Mouse (Mus musculus) hindbrain, postnatal 0 days (tissue): ENCODE data around the gene Rps13. TPM values are rescaled to one million over a fixed set of nuclear protein-coding genes. Genes with fewer than 3 reads are reported as not detected.

ENCODE experiments used
- ATAC-seq: fragments of 200-750 bp; cut with Nextera tagmentation; 2 replicates; pipeline ENCODE4 v1.8.0; 2017; ENCODE audit warnings: mild to moderate bottlenecking, moderate TSS enrichment, moderate library complexity
- DNase-seq: peaks from one replicate; pipeline ENCODE4 v3.0.0-alpha.2; 2015; ENCODE audit warnings: low spot score
- H3K27ac ChIP-seq: fragments of 300-500 bp; sonication (generic); 2 replicates; pipeline ENCODE4 v1.5.1; 2014; ENCODE audit warnings: mild to moderate bottlenecking
- H3K27me3 ChIP-seq: fragments of 300-500 bp; sonication (generic); 2 replicates; pipeline ENCODE4 v1.6.1; 2014; ENCODE audit warnings: low read length, mixed read lengths; ENCODE audit not compliant: insufficient read depth
- H3K36me3 ChIP-seq: fragments of 300-500 bp; sonication (generic); 2 replicates; pipeline ENCODE4 v1.6.1; 2014; ENCODE audit warnings: low read length, mixed read lengths; ENCODE audit not compliant: insufficient read depth
- H3K4me1 ChIP-seq: fragments of 300-500 bp; sonication (generic); 2 replicates; pipeline ENCODE4 v1.6.1; 2014; ENCODE audit warnings: antibody characterized with exemption, low read length, mixed read lengths; ENCODE audit not compliant: insufficient read depth
- H3K4me2 ChIP-seq: fragments of 300-500 bp; sonication (generic); 2 replicates; pipeline ENCODE4 v1.6.1; 2014; ENCODE audit warnings: low read depth, mild to moderate bottlenecking, low read length, moderate library complexity, mixed read lengths
- H3K4me3 ChIP-seq: fragments of 300-500 bp; sonication (generic); 2 replicates; pipeline ENCODE4 v1.5.1; 2014; ENCODE audit warnings: low read length
- H3K9ac ChIP-seq: fragments of 300-500 bp; sonication (generic); replicated peaks from 2 replicates; pipeline ENCODE4 v1.6.1; 2014; ENCODE audit warnings: mild to moderate bottlenecking, low read length, moderate library complexity, mixed read lengths
- H3K9me3 ChIP-seq: fragments of 300-500 bp; sonication (generic); 2 replicates; pipeline ENCODE4 v1.6.1; 2016; ENCODE audit warnings: low read length, mixed read lengths
- CTCF ChIP-seq: IDR thresholded peaks from 2 replicates; pipeline ENCODE4 v1.5.1; 2016; ENCODE audit warnings: antibody characterized with exemption, control low read depth, low read depth
- WGBS: fragments of 180-500 bp; shearing (Covaris S2); extraction: QIAGEN DNeasy Blood & Tissue Kit; methylation state at CpG from one replicate; pipeline ENCODE4 v1.1.7; 2014; 5-methylcytosine and 5-hydroxymethylcytosine counted together
- polyA plus RNA-seq: library from polyadenylated mRNA; unstranded; fragments of >200 nt; fragmentation: Nextera tagmentation; extraction: Ambion mirVana; gene quantifications from 2 replicates; pipeline ENCODE4 v1.2.1, GENCODE M21; 2015
- total RNA-seq: library from RNA; depleted of rRNA; stranded (reverse); fragments of >200 nt; gene quantifications from 2 replicates; pipeline ENCODE4 v1.2.3, GENCODE M21; 2014; rRNA removed

Gene Rps13
- total and polyA plus RNA-seq, 2 experiments from 2014 or later: 129 to 526 TPM

DNA sequence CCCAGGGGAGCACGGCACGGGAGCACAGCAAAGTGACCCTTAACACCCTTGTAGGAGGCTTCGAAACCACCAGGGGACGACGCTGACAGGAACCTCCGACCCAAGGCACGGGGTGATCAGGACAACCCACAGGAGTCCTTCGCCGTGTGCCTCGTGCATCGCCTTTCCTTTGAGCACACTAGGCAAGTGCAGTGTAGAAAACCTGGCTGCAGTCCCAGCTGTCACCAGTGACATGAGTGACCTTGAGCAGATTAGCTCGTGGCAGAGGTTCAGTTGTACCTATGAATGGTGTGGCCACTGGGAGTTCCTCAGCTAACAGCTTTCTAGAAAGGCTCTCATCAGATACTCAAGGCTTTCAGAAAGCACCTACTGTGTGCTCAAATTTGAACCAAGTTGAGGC, 47.8 kb downstream of the Rps13 start:
- no peaks in the 10 kb centered on the region for H3K4me1 ChIP-seq
- no peaks in the 10 kb centered on the region for H3K27me3 ChIP-seq
- ATAC-seq (no peak), DNase-seq (peak; percentile 21)
- H3K4me2 ChIP-seq: no peak overlapping the region
- H3K9ac ChIP-seq: no peak overlapping the region
- no peak for TF ChIP-seq CTCF
- no peak overlapping the region for H3K4me3 ChIP-seq
- 63% methylated on average over 12 of the region's 12 CpGs for WGBS
- no peaks in the 10 kb centered on the region for H3K9me3 ChIP-seq
- H3K27ac ChIP-seq: no peak overlapping the region
- H3K36me3 ChIP-seq: no peaks in the 10 kb centered on the region

DNA sequence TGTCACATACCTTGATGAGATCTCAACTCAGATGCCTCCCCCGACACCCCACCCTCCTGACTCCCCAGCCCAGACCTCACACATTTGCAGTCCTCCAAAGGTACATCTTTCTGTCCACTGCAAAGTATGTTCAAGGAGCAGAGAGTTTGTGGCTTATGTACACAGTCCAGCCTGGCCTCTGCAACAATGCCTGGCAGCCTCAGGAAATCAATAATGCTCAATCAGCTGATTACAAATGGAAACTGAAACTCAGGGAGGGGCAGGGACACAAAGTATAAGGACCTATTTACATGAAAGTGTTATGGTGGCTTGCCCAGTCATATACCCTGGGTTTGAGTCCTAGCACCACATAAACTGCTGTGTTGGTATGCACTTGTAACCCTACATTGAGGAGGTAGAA, 48.8 kb downstream of the Rps13 start:
- no peak for DNase-seq
- Histone ChIP-seq H3K4me3 (no peak overlapping the region), H3K36me3 (no peaks in the 10 kb centered on the region), H3K4me1 (no peaks in the 10 kb centered on the region), H3K4me2 (no peak overlapping the region), H3K27ac (no peak overlapping the region), H3K9me3 (no peaks in the 10 kb centered on the region), H3K9ac (no peak overlapping the region), H3K27me3 (no peaks in the 10 kb centered on the region)
- no peak for TF ChIP-seq CTCF
- ATAC-seq: no peak
- 85% methylated on average over 1 of the region's 1 CpGs for WGBS

DNA sequence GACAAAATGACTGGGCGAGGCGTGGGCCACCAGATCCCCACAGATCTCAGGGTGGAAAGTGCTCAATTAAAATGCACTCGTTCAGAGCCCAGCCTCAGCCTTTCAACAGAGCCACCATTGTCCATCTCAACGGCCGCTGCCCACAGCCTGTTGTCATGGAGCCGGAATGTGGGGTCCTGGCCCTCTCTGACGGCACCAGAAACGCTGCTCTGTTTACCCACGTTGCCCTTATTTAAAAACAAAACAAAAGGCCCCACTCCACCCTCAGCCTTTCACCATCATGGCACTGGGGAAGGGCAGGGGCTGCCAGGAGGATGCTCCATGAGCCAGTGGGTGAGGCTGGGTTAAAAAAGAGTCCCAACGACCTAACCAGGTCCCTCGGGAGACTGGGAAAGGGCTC, 51.2 kb downstream of the Rps13 start:
- Histone ChIP-seq H3K9ac (no peak overlapping the region), H3K27ac (peak overlapping the region; percentile 74), H3K27me3 (no peaks in the 10 kb centered on the region), H3K36me3 (no peaks in the 10 kb centered on the region), H3K4me3 (no peak overlapping the region), H3K9me3 (no peaks in the 10 kb centered on the region), H3K4me2 (no peak overlapping the region), H3K4me1 (no peaks in the 10 kb centered on the region)
- ATAC-seq (peak; percentile 88), DNase-seq (peak; percentile 76)
- WGBS: 16% methylated on average over 11 of the region's 11 CpGs
- no peak for TF ChIP-seq CTCF

Other genes with a start within 250 kb of the Rps13 start
- 0.14 and 1.3 TPM in 2 replicates for gene Gm4353, start 249.6 kb downstream of the Rps13 start, total RNA-seq
- gene Gm4353, start 249.6 kb downstream of the Rps13 start, polyA plus RNA-seq: 0.63 and 0.79 TPM in 2 replicates
- gene Plekha7, start 25.8 kb downstream of the Rps13 start, total RNA-seq: 17.7 and 22.8 TPM in 2 replicates
- 7.6 and 7.9 TPM in 2 replicates for gene Plekha7, start 25.8 kb downstream of the Rps13 start, polyA plus RNA-seq
- gene Pik3c2a, start 109.3 kb upstream of the Rps13 start, total RNA-seq: 19.7 and 24.3 TPM in 2 replicates
- gene Pik3c2a, start 109.3 kb upstream of the Rps13 start, polyA plus RNA-seq: 9.5 and 11.8 TPM in 2 replicates
- gene Nucb2, start 170.2 kb upstream of the Rps13 start, total RNA-seq: 15.1 and 17.7 TPM in 2 replicates
- 36.7 and 37.5 TPM in 2 replicates for gene Nucb2, start 170.2 kb upstream of the Rps13 start, polyA plus RNA-seq